Mouse (Mus musculus) erythroblast, embryonic 14.5 days (primary cell): ENCODE data around the gene Slc13a2.

Experiments
- GATA1 ChIP-seq: IDR thresholded peaks from 2 replicates; pipeline ENCODE4 v1.6.1; 2012; ENCODE audit warnings: low read length, inconsistent platforms, mixed read lengths
- TAL1 ChIP-seq: IDR thresholded peaks from 3 replicates; pipeline ENCODE4 v1.6.1; 2012; ENCODE audit warnings: low read length, inconsistent platforms, mixed read lengths

DNA sequence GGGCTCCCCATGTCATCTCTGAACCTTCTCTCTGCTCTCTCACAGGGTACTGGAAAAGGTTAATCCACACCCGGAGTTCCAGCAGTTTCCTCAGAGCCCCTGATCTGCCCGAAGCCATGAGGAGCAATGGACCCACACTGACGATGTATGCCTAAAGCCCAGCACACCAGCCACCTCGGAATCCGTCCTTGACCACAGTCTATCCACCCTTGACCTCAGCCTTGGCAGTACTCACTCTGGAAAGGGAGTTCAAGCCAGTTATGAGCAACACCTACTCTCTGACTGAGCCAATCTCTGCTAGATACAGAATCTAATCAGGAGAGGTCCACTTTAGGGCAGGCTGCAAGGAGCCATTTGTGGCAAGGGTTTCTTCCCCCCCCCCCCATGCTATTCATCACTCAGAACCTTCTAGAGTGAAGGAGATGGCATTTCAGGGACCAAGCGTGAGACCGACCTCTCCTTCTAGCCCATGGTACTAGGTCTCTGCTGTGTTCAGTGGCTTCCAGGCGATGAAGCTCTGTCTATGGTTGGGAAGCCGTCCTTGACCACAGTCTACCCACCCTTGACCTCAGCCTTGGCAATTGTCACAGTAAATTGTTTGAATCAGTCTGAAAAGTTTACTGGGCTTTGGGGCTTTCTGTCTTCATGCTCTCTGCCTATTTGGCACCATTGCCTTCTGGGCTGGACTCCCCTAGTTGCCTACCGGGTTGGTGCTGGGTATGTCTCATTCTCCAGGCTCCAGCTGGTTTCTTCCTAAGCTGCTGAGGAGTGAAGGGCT is 49.5 kb upstream of the Slc13a2 start:
- TF ChIP-seq TAL1 (no peak), GATA1 (no peak)
